Mouse (Mus musculus): ENCODE measurements around the gene Tekt3.

The Tekt3 gene

DNA sequence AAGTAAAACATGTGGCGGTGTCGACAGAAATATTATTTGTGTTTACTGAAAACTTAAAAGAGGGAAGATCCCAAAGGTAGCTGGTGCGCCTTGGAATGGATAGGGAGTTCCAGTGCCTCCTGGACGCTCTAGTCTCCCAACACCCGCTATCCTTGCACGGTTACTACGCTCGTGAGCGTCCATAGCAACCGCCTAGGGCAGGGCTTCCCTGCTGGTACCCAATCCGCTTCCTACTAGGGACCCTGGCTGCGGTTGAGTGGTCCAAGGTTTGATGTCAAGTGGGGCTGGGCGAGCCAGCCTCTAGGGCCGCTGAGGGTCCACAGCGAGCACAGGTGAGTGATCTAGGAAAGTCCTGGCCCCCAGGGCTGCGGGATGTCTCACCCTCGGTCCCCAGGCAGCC is at the start of gene Tekt3:
Tekt3 (plus strand) TSS at position 209 of the 400 bp plus-strand sequence.
- DNase-seq: no peak

DNA sequence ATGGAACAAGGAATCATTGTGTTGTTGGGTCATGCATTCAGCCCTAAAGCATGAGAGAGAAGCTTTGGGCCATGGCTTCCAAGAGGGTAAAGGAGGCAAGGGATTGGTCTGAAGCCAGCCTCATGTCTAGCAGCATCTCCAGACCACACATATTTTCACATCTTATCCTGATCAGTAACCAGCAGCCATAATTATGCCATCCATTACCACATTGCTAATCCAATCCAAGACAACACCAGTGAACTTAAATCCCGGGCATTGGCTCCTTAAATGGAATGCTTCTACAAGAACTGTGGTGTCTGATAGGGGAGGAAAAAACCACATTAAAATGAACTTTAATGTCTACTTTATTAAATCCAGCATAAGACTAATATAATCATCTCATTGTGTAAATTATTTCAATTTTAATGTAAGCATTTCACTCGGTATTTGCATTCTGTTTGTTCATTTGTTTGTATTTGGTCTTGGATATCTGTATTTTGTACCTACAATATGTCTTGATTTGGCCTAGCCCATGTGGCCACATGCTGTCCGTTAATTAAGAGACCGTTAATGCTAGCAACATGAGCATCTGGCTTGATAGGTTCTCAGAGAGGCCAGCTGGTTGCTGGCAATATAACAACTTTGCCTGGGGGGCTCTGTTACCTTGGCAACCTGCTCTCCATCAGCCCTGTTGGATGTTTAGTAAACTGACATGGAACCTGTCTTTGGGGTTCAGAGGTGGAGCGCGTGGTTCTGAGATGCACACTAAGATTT is 43.9 kb upstream of the Tekt3 start:
- no peak for DNase-seq

DNA sequence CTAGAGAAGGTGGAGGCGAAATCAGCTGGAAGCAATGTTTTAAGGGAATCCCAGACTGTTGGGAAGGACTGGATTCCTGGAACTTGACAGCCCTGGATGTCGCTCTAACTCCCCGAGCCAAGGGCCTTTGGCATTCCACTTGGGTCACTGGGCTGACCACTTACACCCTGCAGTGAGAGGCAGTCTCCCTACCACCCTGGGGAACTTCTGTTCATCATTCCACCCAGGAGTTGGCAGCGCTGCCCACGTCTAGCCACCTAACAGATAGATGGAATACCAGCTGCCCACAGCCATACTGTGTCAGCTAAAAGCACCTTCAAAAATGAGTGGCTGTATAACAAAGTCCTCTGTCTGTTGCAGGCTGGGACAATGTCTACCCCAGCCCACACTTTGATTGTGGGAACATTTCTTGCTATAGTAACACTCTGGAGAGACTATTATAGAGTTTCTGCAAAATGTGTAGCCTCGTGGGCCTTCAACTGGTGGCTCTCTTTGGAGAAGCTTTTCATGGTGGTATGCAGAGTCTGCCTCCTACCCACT is 43.3 kb upstream of the Tekt3 start:
- no peak for DNase-seq

DNA sequence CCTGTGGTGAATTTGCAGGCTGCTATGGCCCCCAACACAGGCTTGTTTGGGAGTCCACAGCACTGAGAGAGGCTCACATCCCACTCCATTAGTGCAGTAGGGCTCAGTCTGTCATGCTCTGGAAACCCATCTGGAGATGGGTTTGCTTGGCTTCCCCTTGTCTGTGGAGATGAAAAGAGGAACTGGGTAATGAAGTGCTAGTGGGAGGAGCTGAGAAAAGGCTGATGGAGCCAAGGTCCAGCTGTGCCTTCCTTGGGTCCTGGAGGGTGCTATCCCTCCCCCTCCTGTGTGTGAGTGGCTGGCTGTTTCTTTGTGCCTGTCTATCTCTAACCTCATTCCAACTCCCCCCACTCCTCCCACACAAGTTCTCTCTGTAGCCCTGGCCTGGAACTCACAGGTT is 40.8 kb upstream of the Tekt3 start:
- no peak for DNase-seq

DNA sequence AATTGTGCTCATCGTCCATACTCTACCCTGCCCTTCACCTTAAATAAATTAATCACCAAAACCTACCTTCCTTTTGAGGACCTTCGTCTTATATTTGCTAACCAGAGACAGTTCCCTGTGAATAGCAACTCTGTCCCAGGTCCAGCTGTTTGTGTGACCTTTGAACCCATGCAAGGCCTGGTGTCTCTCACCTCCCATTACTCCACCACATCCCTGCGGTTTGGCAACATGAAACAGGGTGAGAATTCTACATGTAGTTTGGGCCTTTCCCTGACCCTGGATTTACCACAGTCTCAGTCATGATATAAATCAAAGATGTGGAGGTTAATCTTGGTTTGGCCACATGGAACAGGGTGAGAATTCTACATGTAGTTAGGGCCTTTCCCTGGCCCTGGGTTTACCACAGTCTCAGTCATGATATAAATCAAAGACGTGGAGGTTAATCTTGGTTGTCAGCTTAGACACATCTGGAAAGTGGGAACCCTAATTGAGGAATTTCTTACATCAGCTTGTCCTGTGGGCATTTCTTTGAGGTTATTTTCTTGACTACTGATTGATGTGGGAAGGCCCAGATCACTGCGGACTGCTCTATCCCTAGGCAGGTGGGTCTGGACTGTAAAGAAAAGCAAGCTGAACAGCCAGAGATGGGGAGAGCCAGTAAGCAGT is 40.2 kb upstream of the Tekt3 start:
- no peak for DNase-seq

DNA sequence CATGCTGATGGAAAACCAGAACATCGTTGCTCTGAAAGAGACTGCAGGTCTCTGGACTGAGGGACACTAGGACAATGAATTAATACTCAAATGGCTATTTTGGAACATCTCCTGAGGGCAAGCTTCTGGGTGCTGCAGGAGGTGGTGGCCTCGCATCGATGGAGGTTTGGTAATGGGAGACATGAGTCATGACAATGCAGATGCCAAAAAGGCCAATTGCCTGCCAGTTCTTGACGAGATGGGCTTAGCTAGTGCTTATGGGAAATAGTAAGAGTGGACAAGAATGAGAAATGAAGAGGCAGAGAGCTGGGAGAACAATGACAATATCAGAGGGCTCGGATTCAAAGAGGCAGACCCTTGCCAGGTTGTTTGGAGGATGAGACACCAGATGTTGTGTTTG is 38.0 kb upstream of the Tekt3 start:
- no peak for DNase-seq

DNA sequence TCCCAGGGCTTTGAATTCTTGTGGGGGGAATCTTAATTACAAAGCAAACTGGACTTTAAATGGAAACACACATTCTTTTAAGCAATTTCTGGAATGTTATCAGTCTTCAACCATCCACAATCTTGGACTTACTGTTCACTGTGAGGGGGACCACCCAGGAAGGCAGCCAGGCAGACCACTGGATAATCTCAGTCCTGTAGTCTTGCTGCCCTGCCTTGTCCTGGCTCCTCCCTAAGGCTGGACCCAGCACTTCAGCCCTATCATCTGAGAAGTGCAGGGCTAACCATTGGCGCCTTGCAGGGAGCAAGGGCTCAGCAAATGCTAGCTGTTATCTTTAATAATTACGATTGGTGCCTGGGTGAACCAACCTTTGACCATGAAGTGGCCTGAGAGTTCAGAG is 37.3 kb upstream of the Tekt3 start:
- no peak for DNase-seq

DNA sequence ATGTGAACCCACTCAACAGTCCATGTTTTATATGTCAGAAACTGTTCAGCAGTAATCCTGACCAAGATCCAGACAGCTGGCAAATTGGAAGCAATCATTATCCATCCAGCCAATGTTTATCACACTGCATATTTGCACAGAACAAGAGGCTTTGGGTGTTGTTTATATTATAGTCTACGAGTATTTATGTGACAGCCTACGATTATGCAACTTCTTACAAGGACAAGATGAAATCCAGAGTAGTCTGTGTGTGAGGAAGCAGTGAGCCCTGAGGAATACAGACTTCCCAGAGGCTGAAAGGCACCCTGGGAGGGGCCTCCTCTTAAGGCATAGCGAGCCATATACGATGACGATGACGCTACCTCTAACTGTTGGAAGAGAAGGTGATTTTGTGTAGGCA is 36.0 kb upstream of the Tekt3 start:
- no peak for DNase-seq

DNA sequence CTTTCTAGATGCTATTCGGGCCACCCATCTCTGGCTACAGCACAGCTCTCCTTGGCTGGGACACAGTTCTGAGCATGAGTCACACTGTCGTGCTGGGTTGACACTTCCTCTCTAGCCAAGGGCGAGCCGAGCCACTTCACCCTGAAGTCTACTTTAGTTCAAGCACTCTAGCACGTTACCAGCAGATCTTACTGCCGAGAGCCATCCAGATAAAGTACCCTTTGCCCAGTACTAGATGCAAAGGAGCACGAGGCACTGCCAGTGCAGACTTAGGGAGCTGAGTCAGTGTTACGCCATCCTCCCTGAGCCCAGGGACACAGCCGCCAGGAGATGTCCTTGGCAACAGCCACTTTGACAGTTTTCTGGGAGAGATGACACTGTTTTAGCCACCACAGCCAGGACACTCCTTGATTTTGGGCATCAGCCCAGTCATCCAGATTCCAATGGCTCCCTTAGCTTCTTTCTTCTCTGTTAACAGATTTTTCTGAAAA is 34.8 kb upstream of the Tekt3 start:
- peak; percentile 59 for DNase-seq

DNA sequence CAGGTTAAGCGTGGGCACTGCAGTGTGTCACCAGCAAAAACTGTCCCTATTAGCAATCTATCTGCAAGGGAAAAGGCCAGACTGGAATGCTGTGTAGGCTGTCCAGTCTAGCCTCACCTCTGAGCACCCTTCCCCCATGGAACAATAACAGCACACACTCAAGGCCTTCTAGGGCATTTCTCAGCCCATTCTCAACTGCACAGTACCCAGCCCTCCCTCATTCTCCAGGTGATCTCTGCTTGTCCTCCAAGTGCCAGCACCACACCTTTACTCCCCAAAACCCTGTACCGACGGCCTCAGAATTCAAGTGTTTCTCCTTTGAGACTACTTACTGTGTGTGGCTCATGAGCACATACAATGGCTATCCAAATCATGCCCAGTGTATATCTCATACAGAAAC is 33.3 kb upstream of the Tekt3 start:
- DNase-seq: no peak

DNA sequence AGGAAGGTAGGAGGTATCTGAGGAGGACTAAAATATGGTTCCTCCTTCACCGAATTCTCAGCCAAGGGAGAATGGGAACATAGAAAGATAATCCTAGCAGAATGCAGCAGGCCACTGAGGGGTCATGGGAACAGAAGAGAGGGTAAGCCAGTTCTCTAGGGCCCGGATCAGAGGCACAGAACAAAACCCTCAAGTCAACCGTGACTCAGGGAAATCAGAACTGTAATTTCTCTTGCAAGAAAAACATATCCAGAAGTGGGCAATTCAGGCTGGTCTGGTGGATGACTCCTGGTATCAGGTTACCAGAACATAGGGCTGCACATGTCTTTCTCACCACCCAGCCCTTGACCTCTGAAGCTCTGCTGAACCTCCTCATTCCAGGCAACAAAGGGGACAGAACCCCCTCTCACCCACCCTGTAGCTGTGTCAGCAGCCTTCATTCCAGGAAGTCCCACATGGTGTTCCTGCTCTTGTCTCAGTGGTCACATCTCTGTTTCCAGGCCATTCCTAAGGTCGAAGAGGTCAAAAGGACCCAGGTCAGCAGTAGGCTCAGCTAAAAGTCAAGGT is 32.2 kb upstream of the Tekt3 start:
- no peak for DNase-seq

DNA sequence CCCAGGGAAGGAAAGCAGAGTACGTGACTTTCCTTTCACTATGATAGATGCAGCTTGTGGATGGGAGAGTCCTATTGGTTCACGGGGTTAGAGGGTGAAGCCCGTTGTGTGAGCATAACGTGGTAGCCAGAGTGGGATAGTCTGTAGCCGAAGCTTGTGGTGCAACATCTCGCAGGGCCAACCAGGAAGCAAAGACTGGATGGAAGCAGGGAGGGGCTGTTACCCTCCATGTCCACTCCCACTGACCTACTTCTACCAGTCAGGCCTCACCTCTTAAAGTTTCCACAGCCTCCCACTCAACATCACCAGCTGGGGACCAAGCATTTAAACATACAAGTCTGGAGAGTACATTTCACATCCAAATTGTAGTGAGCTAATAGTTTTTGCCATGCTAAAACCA is 31.7 kb upstream of the Tekt3 start:
- no peak for DNase-seq

DNA sequence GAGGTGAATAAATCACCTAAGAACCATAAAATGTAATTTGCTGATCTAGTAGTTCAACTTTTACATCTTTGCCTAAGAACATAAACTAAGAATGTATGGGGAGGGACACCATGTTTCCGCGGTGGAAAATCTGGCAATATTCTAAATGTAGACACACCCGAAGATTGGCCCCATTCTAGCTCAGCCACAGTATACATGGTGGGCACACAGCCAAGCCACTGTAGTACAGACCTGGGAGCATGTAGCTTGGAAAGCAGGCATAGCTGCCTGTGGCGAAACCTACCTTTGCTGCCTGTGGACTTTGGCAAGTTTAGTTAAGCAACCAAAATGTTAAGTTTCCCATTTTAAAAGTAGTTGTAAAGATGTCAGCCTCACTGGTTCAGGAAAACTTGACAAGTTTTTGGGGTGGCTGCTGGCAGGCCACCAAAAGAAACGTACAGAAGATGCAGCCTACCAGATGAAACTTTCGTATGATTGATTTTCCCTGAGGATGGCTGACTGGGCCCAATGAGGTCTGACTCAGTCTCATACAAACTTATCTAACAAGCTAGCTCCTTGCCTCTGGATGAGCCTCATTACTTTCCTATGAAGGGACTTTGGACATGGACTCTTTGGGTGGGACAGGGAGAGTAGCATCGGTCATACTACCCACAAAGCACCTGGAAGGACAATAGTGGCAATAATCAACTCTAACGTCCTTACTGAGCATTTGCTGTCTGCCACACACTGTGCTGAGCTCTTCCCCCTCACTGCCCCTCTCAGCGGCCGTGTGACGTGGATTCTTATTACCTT is 25.8 kb upstream of the Tekt3 start:
- no peak for DNase-seq

DNA sequence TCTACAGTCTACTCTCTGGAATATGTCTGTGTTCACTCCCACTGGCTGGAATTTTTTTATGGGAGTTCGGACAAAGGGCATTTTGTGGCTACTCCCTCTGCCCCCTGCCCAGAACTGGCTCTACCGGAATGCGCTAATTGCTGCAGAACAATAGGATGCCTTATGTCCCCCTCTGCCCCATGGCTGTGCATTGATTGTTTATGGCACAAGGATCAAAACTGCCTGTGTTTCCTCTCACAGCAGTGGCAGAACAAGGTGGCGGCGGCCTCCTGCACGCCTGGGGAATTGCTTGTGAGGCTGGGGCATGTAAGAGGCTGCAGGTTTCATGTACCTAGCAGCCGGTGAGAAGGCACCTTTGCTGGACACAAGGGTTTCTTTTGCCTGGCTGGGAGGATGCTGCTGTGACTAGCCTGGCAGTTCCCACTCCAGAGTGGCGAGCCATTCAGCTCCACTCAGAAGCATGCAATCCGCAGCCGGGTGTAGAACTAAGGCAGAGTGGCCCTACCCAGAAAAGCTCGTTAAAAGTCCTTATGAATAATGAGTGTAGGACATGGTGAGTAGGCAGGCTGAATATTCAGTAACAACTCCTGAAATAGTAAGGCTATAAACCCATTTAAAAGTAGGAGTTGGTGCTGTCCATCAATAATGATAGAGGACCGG is 21.3 kb upstream of the Tekt3 start:
- DNase-seq: no peak

DNA sequence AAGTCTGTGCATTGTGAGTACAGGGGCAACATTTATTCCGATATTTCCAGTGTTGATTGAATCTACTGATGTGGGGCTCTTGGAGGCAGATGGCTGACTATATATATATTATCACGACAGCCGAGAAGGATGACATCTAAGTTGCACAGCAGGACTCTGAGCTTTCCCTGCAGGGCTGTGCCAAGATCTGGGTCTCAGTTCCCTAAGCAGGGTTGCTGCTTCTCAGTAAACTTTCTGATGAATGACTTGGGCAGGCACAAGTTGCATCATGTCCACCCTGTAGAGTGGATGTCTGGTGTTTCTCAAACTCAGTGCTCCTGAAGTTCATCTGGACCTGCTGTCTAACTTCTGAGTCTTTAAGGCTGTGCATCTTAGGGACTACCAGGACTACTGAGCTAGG is 15.7 kb upstream of the Tekt3 start:
- no peak for DNase-seq

DNA sequence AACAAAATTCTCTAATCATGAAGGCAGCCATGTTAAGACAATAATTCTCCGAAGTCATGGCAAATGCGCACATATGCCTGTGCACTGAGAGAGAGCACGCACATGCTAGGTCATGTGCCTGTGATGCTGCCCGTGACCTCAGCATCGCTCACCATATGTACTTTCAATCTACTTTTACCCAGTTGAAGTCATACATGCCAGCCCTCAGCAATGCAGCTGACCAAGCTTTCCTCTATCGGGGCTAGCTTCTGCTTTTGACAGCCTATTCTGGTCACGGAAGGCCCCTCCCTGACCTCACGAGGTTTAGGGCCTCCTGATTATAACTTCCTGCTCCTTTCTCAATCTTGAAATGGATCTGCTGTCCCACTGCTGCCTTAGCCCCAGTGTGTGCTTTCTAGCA is 15.1 kb upstream of the Tekt3 start:
- no peak for DNase-seq

DNA sequence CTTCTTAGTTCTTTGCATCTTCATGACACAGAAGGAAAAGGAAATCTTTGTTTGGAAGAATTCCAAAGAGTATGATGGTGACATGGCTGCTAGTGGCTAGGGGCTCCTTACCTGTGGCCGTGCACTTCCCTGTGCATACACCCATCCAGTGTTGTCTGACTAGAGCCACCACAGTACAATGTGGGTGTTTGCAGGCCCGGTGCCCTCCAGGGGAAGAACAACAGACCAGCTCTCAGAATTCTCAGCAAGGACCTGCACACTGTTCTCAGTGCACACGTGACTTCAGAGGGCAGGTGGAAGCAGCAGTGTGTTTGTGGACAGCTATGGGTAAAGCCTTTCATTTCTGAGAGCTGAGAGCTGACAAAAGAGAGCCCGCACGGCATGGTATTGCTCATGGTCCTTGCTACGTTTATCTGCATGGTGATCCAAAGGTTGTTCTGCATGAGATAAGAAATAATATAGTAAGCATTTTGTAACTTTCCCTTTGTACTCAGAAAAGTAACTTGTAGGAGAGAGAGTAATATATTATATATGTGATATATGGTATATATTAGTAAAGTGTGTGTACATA is 11.0 kb upstream of the Tekt3 start:
- DNase-seq: no peak

DNA sequence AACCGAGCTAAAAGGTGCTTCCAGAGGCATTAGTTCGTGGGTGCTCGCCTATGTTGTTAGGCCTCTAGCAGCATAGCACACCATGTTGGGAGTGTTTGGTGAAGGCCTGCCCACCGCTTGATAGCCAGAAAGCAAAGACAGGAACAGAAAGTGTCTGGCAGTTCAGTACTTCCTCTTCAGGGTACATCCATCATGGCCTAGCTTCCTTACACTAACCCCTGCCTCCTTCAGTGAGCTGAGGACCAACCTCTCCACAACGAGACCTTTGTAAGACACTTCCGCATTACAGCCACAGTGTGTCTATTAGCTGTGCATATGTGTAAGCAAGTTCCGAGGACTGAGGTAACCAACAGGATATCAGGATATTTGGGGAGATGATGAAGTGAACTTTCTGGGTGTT is 10.4 kb upstream of the Tekt3 start:
- DNase-seq: no peak

DNA sequence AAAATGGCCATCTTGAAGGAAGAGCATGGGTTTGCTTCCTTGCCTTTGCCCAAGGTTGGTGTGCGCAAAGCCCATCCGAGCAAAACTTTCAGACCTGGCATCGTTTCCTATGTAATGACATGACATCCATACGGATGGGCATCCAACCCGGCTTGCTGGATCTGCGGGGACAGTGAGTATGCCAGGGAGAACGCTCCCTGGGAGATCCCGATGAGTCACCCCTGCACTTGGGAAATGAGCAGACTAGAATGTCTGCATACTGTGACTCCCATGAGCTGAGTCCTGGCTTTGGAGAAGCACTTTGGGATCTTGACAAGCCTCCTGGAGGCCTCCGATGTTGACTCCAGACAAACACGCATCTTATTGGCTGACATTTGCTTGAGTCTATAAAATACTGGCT is 9.5 kb upstream of the Tekt3 start:
- DNase-seq: no peak

DNA sequence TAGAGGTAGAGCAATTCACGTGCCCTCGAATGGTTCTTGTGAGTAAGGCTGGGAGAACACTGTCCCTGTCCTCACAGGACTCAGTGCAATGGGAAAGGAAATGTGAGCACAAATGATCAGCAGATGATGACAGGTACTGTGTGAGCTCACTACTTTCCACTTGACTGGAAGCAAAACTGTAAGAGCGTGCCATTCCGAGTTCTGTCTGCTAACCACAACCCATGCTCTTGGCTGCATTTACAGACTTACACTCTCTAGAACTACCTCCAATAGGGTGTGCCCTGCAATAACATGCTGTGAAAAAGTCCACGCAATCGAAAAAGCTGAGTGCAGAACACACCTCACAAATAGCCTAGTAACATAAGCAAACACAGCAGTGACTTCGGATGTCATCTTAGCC is 5.9 kb upstream of the Tekt3 start:
- no peak for DNase-seq

DNA sequence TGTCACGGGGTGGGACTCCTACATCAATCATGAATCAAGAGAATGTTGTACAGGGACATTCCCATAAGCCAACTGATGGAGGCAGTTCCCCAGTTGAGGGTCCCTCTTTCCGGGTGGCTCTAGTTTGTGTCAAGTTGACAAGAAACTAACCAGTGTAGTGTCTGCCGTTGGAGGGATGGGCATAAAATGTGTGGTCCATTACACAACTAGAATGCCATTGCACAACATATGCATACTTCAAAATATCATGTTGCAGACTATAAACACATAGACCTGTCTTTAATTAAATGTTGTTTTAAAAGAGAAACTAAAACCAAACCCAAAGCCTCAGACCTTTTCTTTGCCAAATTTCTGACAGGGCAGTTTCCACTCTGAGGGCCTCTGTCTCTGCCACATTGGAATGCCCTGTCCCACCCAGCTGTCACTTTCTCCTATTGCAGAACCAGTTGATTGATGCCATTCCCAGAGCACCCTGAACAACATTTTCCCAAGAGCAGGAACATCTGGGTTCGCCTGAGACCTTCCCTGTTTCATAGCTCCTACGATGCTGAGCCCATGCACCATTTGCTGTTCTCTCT is 3.0 kb upstream of the Tekt3 start:
- no peak for DNase-seq

DNA sequence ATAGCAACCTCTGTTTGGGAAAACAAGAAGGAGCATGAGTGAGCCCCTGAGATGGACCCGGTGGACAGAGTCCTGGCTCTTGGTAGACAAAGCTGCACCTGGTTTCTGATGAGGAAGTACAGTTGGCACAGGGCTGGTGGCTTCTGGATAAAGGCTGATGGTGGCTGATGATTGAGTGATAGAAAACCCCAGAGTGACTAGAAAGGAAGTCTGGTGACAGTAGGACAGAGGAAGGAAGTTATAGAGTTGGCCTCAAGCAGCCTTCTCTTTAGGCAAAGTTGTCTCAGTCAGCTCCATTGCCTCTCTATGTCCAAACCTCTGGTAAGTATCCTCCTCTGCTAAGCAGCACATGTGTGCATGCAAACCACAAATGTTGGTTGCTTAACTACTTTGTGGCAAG is 1.5 kb upstream of the Tekt3 start:
- no peak for DNase-seq
